Mouse (Mus musculus) c-Kit-positive CD71-positive TER-119-negative erythroid progenitor cells, embryonic 14.5 days (primary cell): ENCODE results near the gene 4930402H24Rik.

Source experiments
- DNase-seq: peaks from one replicate; pipeline ENCODE4 v3.0.0-alpha.2; 2013; ENCODE audit warnings: low read depth

Gene 4930402H24Rik

GRCm38 (mm10) chr2:130728906-130729585 lies 177.2 kb downstream of the 4930402H24Rik start:
- DNase-seq: no peak

GRCm38 (mm10) chr2:130727752-130728151 lies 178.5 kb downstream of the 4930402H24Rik start:
- DNase-seq: no peak

- DNase-seq: no peak
Measured at GRCm38 (mm10) chr2:130724369-130724768, 181.8 kb downstream of the 4930402H24Rik start.

GRCm38 (mm10) chr2:130717951-130718350 lies 188.3 kb downstream of the 4930402H24Rik start:
- no peak for DNase-seq

GRCm38 (mm10) chr2:130707057-130707456 lies 199.1 kb downstream of the 4930402H24Rik start:
- DNase-seq: no peak

- DNase-seq: no peak
Measured at GRCm38 (mm10) chr2:130706602-130707001, 199.6 kb downstream of the 4930402H24Rik start.

GRCm38 (mm10) chr2:130705178-130705577 lies 201.0 kb downstream of the 4930402H24Rik start:
- DNase-seq: no peak

- DNase-seq: no peak
Measured at GRCm38 (mm10) chr2:130704040-130705001, 201.9 kb downstream of the 4930402H24Rik start.

- no peak for DNase-seq
Measured at GRCm38 (mm10) chr2:130697821-130698266, 208.4 kb downstream of the 4930402H24Rik start.

GRCm38 (mm10) chr2:130697153-130697810 lies 208.9 kb downstream of the 4930402H24Rik start, which contains the start of gene Slc4a11:
Gene Slc4a11, minus strand, starts transcription at chr2:130697519.
- DNase-seq: peak; percentile 51

GRCm38 (mm10) chr2:130696700-130697152 lies 209.5 kb downstream of the 4930402H24Rik start:
- DNase-seq: no peak

- DNase-seq: no peak
Measured at GRCm38 (mm10) chr2:130693563-130693962, 212.6 kb downstream of the 4930402H24Rik start.

GRCm38 (mm10) chr2:130689011-130689410 lies 217.2 kb downstream of the 4930402H24Rik start:
- DNase-seq: no peak

GRCm38 (mm10) chr2:130685426-130685825 lies 220.8 kb downstream of the 4930402H24Rik start:
- DNase-seq: no peak

- DNase-seq: no peak
Measured at GRCm38 (mm10) chr2:130681531-130681930, 224.7 kb downstream of the 4930402H24Rik start.

GRCm38 (mm10) chr2:130679899-130680298 lies 226.3 kb downstream of the 4930402H24Rik start:
- no peak for DNase-seq

- DNase-seq: no peak
Measured at GRCm38 (mm10) chr2:130679154-130679553, 227.1 kb downstream of the 4930402H24Rik start.

- no peak for DNase-seq
Measured at GRCm38 (mm10) chr2:130677211-130677610, 229.0 kb downstream of the 4930402H24Rik start.

GRCm38 (mm10) chr2:130667559-130667958 lies 238.6 kb downstream of the 4930402H24Rik start, which contains the start of gene Itpa:
Gene Itpa, plus strand, starts transcription at chr2:130667610.
- DNase-seq: peak; percentile 80

GRCm38 (mm10) chr2:130664102-130664701 lies 242.0 kb downstream of the 4930402H24Rik start, which contains the start of gene Ddrgk1:
Gene Ddrgk1, minus strand, starts transcription at chr2:130664659.
- peak; percentile 91 for DNase-seq

GRCm38 (mm10) chr2:130663342-130663741 lies 242.9 kb downstream of the 4930402H24Rik start:
- DNase-seq: no peak
